Mouse (Mus musculus): ENCODE measurements around the gene Scarb2. TPM values are rescaled to one million over a fixed set of nuclear protein-coding genes. Genes with fewer than 3 reads are reported as not detected.

Gene Scarb2
- polyA plus RNA-seq, 1 experiment from 2014 or later, result 8.7 TPM

DNA sequence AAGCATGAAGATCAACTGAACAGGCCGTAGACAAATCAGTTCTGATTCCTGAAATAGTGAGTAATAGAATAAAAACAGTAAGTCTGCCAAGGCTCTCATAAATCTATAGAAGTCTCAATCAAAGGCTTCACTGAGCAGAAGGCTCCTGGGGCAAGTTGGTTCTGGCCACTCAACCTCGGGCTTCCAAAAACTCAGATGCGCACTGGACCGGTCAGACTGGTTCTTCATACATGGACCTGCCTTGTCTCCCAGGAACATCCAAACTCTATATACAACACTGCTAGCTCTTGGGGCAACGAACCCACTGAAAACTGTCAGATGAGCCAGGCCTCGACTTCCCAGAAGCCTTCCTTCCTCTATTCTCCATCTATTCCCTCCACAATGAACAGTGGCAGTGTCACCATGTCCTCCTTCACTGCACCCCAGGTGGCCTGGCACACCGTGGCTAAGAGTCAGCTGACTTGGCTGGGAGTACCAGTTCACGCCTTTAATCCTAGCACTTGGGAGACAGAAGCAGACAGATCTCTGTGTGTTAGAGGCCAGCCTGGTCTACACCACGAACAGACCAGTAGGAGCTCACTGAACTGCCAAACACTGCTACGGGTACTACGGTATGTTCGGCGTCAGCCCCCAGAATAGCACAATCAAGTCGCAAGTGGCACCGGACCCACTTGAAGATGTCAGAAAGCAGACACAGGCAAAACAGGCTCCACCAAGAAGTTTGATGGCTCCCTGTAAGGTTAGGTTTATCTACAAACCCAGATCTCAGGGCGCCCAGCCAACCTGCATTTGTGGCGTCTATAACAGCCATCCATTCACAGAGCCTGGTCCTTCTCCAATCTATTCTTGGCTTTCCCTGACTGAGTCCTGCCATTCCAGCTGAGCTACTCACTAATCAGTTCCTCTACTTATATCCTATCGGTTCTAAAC, 37.2 kb downstream of the Scarb2 start:
- ATAC-seq (replicated peaks; ENCODE audit: insufficient number of reproducible peaks, low FRiP score, low TSS enrichment, low read depth) (no peak), DNase-seq (ENCODE audit: low spot score) (no peak)
- Histone ChIP-seq H3K36me3 (replicated peaks; ENCODE audit: control insufficient read depth, insufficient read depth, low read depth, low read length) (no peaks in the 10 kb centered on the region), H3K4me2 (ENCODE audit: low read depth, low read length) (no peak overlapping the region), H3K4me1 (ENCODE audit: control insufficient read depth, insufficient read depth, low read length) (no peaks in the 10 kb centered on the region), H3K27me3 (ENCODE audit: control insufficient read depth, insufficient read depth, low read length) (no peaks in the 10 kb centered on the region), H3K4me3 (ENCODE audit: low read depth, low read length) (no peak overlapping the region), H3K9me3 (replicated peaks; ENCODE audit: control insufficient read depth, low read length) (no peaks in the 10 kb centered on the region), H3K27ac (replicated peaks; ENCODE audit: low read depth, low read length) (no peak overlapping the region), H3K9ac (replicated peaks; ENCODE audit: low read length) (no peak overlapping the region)
- 90% methylated on average over 18 of the region's 18 CpGs for WGBS

DNA sequence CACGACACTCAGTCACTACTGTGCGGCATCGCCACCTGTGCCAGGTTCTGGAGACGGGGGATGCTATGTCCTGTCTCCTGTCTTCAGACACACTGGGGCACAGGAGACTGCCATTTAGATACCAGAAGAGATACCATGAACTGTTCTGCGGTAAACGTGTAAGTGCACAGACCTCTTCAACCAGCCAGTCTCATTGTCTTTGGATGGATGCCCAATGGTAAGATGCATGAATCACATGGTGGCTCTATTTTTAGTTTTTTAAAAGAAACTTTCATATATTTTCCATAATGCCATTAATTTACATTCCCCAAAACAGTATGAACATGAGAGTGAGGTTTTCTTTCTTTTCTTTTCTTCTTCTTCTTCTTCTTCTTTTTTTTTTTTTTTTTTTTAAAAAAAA, 38.4 kb downstream of the Scarb2 start:
- Histone ChIP-seq H3K27me3 (ENCODE audit: control insufficient read depth, insufficient read depth, low read length) (no peaks in the 10 kb centered on the region), H3K27ac (replicated peaks; ENCODE audit: low read depth, low read length) (no peak overlapping the region), H3K4me2 (ENCODE audit: low read depth, low read length) (no peak overlapping the region), H3K4me3 (ENCODE audit: low read depth, low read length) (no peak overlapping the region), H3K9me3 (replicated peaks; ENCODE audit: control insufficient read depth, low read length) (no peaks in the 10 kb centered on the region), H3K9ac (replicated peaks; ENCODE audit: low read length) (no peak overlapping the region), H3K36me3 (replicated peaks; ENCODE audit: control insufficient read depth, insufficient read depth, low read depth, low read length) (no peaks in the 10 kb centered on the region), H3K4me1 (ENCODE audit: control insufficient read depth, insufficient read depth, low read length) (no peaks in the 10 kb centered on the region)
- no peak for ATAC-seq (replicated peaks; ENCODE audit: insufficient number of reproducible peaks, low FRiP score, low TSS enrichment, low read depth)
- no peak for DNase-seq (ENCODE audit: low spot score)
- 95% methylated on average over 6 of the region's 6 CpGs for WGBS

DNA sequence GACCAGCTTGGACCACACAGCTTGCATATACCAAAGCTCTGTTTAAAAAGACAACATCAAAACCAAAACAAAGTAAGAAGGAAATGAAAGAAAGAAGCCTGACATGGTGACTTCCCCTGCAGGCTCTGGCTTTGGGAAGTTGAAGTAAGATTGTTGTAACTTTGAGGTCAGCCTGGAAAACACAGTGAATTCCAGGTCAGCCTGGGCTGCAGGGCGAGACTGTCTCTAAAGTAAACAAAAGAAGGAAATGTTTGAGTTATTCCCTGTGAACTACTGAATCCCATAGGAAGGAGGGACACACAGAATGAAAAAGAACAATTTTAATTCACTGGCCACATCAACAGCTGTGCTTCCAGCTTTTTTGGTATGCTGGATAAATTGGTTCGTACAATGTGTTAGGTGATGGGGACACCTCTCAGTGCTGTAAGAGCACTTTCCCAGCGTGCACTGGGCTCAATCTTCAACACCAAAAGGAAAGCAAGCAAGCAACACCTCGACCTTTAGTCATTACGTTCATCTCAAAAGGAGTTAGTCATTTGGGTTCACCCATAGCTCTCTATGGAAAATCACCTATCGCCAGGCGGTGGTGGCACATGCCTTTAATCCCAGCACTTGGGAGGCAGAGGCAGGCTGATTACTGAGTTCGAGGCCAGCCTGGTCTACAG, 39.4 kb downstream of the Scarb2 start:
- H3K9ac ChIP-seq (replicated peaks; ENCODE audit: low read length), result no peak overlapping the region
- DNase-seq (ENCODE audit: low spot score) (no peak), ATAC-seq (replicated peaks; ENCODE audit: insufficient number of reproducible peaks, low FRiP score, low TSS enrichment, low read depth) (no peak)
- H3K27ac ChIP-seq (replicated peaks; ENCODE audit: low read depth, low read length), result no peak overlapping the region
- no peak overlapping the region for H3K4me2 ChIP-seq (ENCODE audit: low read depth, low read length)
- H3K9me3 ChIP-seq (replicated peaks; ENCODE audit: control insufficient read depth, low read length), result no peaks in the 10 kb centered on the region
- H3K36me3 ChIP-seq (replicated peaks; ENCODE audit: control insufficient read depth, insufficient read depth, low read depth, low read length), result no peaks in the 10 kb centered on the region
- H3K27me3 ChIP-seq (ENCODE audit: control insufficient read depth, insufficient read depth, low read length), result no peaks in the 10 kb centered on the region
- H3K4me3 ChIP-seq (ENCODE audit: low read depth, low read length), result no peak overlapping the region
- WGBS, result 74% methylated on average over 8 of the region's 8 CpGs
- no peaks in the 10 kb centered on the region for H3K4me1 ChIP-seq (ENCODE audit: control insufficient read depth, insufficient read depth, low read length)

DNA sequence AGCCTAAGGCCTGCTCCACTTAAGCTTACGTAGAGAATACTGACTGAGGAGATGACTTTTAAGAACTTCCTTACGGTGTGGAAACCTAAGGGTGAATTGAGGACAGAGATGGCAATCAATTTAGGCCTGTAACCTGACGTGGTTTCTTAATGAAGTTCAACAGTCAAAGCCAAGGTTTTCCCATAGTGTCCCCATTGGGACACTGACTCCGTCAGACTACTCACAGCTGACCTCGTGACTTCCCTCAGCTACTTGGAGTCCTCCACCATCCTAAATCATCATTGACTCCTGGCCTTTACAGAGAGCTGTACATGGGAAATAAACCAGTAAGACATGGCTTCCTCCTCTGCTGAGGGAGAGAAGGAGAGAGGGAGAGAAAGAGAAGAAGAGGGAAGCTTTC, 41.1 kb downstream of the Scarb2 start:
- no peaks in the 10 kb centered on the region for H3K4me1 ChIP-seq (ENCODE audit: control insufficient read depth, insufficient read depth, low read length)
- no peak overlapping the region for H3K4me3 ChIP-seq (ENCODE audit: low read depth, low read length)
- no peak overlapping the region for H3K9ac ChIP-seq (replicated peaks; ENCODE audit: low read length)
- no peaks in the 10 kb centered on the region for H3K9me3 ChIP-seq (replicated peaks; ENCODE audit: control insufficient read depth, low read length)
- H3K36me3 ChIP-seq (replicated peaks; ENCODE audit: control insufficient read depth, insufficient read depth, low read depth, low read length), result no peaks in the 10 kb centered on the region
- ATAC-seq (replicated peaks; ENCODE audit: insufficient number of reproducible peaks, low FRiP score, low TSS enrichment, low read depth) (no peak), DNase-seq (ENCODE audit: low spot score) (no peak)
- no peak overlapping the region for H3K4me2 ChIP-seq (ENCODE audit: low read depth, low read length)
- 89% methylated on average over 5 of the region's 5 CpGs for WGBS
- H3K27me3 ChIP-seq (ENCODE audit: control insufficient read depth, insufficient read depth, low read length), result no peaks in the 10 kb centered on the region
- H3K27ac ChIP-seq (replicated peaks; ENCODE audit: low read depth, low read length), result no peak overlapping the region

DNA sequence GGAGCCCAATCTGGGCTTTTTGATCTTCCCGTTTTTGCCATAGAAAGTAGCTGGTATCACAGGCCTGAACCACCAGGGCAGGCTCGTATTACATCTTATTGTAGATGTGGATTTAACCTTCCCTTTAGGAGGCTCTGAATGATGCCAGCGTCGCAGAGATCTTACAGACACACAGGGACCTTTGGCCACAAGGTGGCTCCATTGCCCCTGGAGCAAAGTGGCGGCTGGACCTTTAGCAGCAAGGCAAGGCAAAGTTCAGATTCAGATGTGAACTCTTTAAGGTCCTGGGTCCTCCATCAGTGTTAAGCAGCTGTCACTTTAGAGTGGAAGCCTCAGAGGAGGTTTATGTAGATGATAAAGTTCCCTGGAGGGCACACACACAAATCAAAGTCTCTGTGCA, 45.3 kb downstream of the Scarb2 start:
- H3K4me2 ChIP-seq (ENCODE audit: low read depth, low read length), result no peak overlapping the region
- no peaks in the 10 kb centered on the region for H3K9me3 ChIP-seq (replicated peaks; ENCODE audit: control insufficient read depth, low read length)
- WGBS, result 16% methylated on average over 5 of the region's 5 CpGs
- no peaks in the 10 kb centered on the region for H3K36me3 ChIP-seq (replicated peaks; ENCODE audit: control insufficient read depth, insufficient read depth, low read depth, low read length)
- H3K9ac ChIP-seq (replicated peaks; ENCODE audit: low read length), result no peak overlapping the region
- H3K27ac ChIP-seq (replicated peaks; ENCODE audit: low read depth, low read length), result no peak overlapping the region
- no peak overlapping the region for H3K4me3 ChIP-seq (ENCODE audit: low read depth, low read length)
- H3K4me1 ChIP-seq (ENCODE audit: control insufficient read depth, insufficient read depth, low read length), result no peaks in the 10 kb centered on the region
- no peak for ATAC-seq (replicated peaks; ENCODE audit: insufficient number of reproducible peaks, low FRiP score, low TSS enrichment, low read depth)
- peak; percentile 59 for DNase-seq (ENCODE audit: low spot score)
- H3K27me3 ChIP-seq (ENCODE audit: control insufficient read depth, insufficient read depth, low read length), result no peaks in the 10 kb centered on the region

DNA sequence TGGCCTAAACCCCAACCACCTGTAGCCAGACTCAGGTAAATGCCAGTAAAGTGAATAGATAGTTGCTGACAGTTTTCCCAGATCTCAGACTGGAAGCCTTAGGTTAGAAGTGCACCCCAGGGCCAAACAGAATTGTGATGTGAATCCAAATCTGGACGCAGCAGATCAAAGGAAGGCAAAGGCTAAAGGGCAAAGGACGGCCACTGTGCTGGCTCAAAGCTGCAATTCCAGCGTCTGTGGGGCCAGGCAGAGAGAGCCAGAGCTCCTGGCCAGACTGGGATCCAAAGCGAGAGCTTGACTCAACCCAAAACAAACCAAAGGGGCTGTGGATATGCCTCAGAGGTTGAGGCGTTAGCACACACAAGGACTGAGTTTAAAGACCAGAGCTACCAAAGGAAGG, 47.9 kb downstream of the Scarb2 start:
- 36% methylated on average over 5 of the region's 5 CpGs for WGBS
- no peaks in the 10 kb centered on the region for H3K36me3 ChIP-seq (replicated peaks; ENCODE audit: control insufficient read depth, insufficient read depth, low read depth, low read length)
- H3K4me2 ChIP-seq (ENCODE audit: low read depth, low read length), result no peak overlapping the region
- no peaks in the 10 kb centered on the region for H3K4me1 ChIP-seq (ENCODE audit: control insufficient read depth, insufficient read depth, low read length)
- no peak overlapping the region for H3K9ac ChIP-seq (replicated peaks; ENCODE audit: low read length)
- DNase-seq (ENCODE audit: low spot score) (no peak), ATAC-seq (replicated peaks; ENCODE audit: insufficient number of reproducible peaks, low FRiP score, low TSS enrichment, low read depth) (no peak)
- no peak overlapping the region for H3K4me3 ChIP-seq (ENCODE audit: low read depth, low read length)
- H3K27ac ChIP-seq (replicated peaks; ENCODE audit: low read depth, low read length), result no peak overlapping the region
- H3K9me3 ChIP-seq (replicated peaks; ENCODE audit: control insufficient read depth, low read length), result no peaks in the 10 kb centered on the region
- no peaks in the 10 kb centered on the region for H3K27me3 ChIP-seq (ENCODE audit: control insufficient read depth, insufficient read depth, low read length)

DNA sequence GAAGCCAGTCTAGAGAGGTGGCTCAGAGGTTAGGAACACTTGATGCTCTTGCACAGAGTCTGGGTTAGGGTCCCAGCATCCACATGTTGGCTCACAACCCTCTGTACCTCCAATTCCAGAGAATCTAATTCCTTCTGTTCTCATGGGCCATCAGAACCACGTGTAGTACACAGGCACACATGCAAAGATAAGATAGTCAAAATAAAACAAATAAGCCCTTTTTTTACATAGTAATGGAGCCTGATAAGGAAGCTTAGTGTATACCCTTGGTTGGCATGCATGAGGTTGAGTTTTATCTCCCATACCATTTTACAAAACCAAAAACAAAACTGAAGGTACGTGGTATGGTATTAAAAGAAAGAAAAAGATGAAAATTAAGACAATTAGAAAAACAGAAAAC, 49.2 kb downstream of the Scarb2 start:
- Histone ChIP-seq H3K4me1 (ENCODE audit: control insufficient read depth, insufficient read depth, low read length) (no peaks in the 10 kb centered on the region), H3K9me3 (replicated peaks; ENCODE audit: control insufficient read depth, low read length) (no peaks in the 10 kb centered on the region), H3K4me3 (ENCODE audit: low read depth, low read length) (no peak overlapping the region), H3K27me3 (ENCODE audit: control insufficient read depth, insufficient read depth, low read length) (no peaks in the 10 kb centered on the region), H3K36me3 (replicated peaks; ENCODE audit: control insufficient read depth, insufficient read depth, low read depth, low read length) (no peaks in the 10 kb centered on the region), H3K4me2 (ENCODE audit: low read depth, low read length) (no peak overlapping the region), H3K27ac (replicated peaks; ENCODE audit: low read depth, low read length) (no peak overlapping the region), H3K9ac (replicated peaks; ENCODE audit: low read length) (no peak overlapping the region)
- WGBS, result 85% methylated on average over 2 of the region's 2 CpGs
- DNase-seq (ENCODE audit: low spot score) (no peak), ATAC-seq (replicated peaks; ENCODE audit: insufficient number of reproducible peaks, low FRiP score, low TSS enrichment, low read depth) (no peak)

DNA sequence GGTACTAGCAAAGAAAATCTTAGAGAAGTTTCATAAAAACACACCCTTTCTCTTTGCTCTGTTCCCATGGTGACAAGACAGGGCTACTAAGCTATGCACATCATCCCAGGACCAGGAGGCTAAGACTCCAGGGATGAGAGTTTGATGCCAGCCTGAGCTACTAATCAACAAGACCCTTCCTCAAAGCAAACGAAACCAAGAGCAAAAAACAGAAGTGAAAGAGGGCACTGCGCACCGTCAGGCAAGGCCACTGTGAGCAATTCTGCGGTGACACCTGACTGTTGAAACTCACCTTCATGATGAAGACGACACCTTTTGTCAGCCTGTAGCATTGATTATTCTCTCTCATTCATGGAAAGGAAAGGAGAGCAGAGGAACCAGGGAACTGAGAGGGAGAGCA, 53.8 kb downstream of the Scarb2 start:
- H3K36me3 ChIP-seq (replicated peaks; ENCODE audit: control insufficient read depth, insufficient read depth, low read depth, low read length), result no peaks in the 10 kb centered on the region
- WGBS, result 94% methylated on average over 5 of the region's 5 CpGs

More for the DNA sequence above, 53.8 kb downstream of the Scarb2 start:
- DNase-seq (ENCODE audit: low spot score) (no peak), ATAC-seq (replicated peaks; ENCODE audit: insufficient number of reproducible peaks, low FRiP score, low TSS enrichment, low read depth) (no peak)
- Histone ChIP-seq H3K27me3 (ENCODE audit: control insufficient read depth, insufficient read depth, low read length) (no peaks in the 10 kb centered on the region), H3K4me2 (ENCODE audit: low read depth, low read length) (no peak overlapping the region), H3K9ac (replicated peaks; ENCODE audit: low read length) (no peak overlapping the region), H3K27ac (replicated peaks; ENCODE audit: low read depth, low read length) (no peak overlapping the region), H3K4me3 (ENCODE audit: low read depth, low read length) (no peak overlapping the region), H3K4me1 (ENCODE audit: control insufficient read depth, insufficient read depth, low read length) (no peaks in the 10 kb centered on the region), H3K9me3 (replicated peaks; ENCODE audit: control insufficient read depth, low read length) (no peaks in the 10 kb centered on the region)
